Mouse (Mus musculus) 3134 (cell line): Measurements from ENCODE around the gene Cd320.
A peak's percentile ranks its signal among the peaks of the same experiment; 100 is the strongest.
"Not testable (repeated sequence)": the region's sequence is repeated elsewhere in the genome, so short reads cannot be mapped to it uniquely, and the experiment has no call there.

Source experiments
- DNase-seq: peaks from one replicate; pipeline ENCODE4 v3.0.0-alpha.2; 2011; ENCODE audit warnings: low spot score; ENCODE audit not compliant: insufficient read length; ENCODE audit errors: extremely low read depth

The Cd320 gene

DNA sequence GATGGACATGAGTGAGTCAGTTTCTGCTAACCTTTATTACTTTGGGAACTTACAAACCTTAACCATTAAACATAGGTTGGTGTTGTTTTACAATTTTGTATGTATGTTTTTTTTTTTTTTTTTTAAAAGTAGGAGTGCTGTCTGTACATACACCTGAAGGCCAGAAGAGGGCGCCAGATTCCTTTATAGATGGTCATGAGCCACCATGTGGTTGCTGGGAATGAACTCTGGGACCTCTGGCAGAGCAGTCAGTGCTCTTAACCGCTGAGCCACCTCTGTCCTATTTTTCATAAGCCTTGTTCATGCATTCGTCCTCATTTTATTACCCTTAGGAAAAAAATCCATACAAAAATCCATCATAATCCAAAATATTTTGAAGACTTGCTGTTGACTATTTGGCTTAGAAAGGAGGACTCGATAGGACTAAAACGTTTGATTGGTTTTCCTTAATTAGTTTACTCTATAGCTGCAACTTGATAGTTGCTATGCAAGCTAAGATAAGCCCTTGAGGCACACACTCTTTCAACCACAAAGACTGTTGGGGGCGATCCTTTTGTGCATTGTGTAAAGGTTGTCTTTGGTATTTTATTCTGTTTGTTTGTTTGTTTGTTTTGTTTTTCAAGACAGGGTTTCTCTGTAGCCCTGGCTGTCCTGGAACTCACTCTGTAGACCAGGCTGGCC is 54.4 kb downstream of the Cd320 start:
- DNase-seq: peak; percentile 63

DNA sequence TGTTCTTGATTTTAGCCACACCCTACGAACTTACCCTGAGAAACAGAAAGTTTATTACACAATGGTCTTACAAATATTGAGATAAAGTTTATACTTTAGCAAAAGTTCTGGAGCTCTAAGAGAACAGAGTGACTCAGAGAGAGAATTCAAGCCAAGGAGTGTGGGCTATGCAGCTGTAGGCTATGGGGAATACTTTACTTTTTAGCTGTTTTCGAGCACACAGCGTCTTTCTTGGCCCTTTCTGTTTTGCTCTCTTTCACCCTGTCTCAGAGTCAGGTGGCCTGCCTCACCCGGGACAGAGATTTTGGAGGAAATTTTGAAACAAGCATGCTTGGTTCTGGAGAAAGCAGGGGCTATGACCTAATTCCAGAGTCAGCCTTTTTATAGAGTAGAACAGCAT is 55.3 kb downstream of the Cd320 start:
- DNase-seq: not testable (repeated sequence)
